Mouse (Mus musculus): ENCODE data around the gene Ttc23.

GRCm38 (mm10) chr7:67663981-67664694 lies 16.9 kb downstream of the Ttc23 start:
- TF ChIP-seq CTCF (IDR thresholded peaks at IDR 0.05; ENCODE audit: low read depth, low read length) (no peak), GATA1 (IDR thresholded peaks at IDR 0.05; ENCODE audit: borderline replicate concordance, low read length) (no peak)

All from G1E (cell line).